Mouse (Mus musculus): ENCODE data around the gene Mlxip. TPM values are rescaled to one million over a fixed set of nuclear protein-coding genes. Genes with fewer than 3 reads are reported as not detected.

Gene Mlxip
- polyA plus RNA-seq, 1 experiment from 2014 or later: 26.7 TPM

- Histone ChIP-seq H3K4me1 (ENCODE audit: control insufficient read depth, insufficient read depth, low read length) (peaks cover 32% of the 10 kb centered on the region), H3K27ac (ENCODE audit: low read depth, low read length) (peak overlapping the region; percentile 84; the same call in 1 of the 2 replicates), H3K4me2 (ENCODE audit: low read depth, low read length) (peak overlapping the region; percentile 57), H3K36me3 (ENCODE audit: control insufficient read depth, insufficient read depth, low read length) (no peaks in the 10 kb centered on the region), H3K9me3 (ENCODE audit: control insufficient read depth, low read length) (no peaks in the 10 kb centered on the region), H3K4me3 (ENCODE audit: low read depth, low read length) (peak overlapping the region; percentile 99), H3K9ac (replicated peaks; ENCODE audit: low read depth, low read length) (peak overlapping the region; percentile 88; the same call in 1 of the 2 replicates), H3K27me3 (ENCODE audit: control insufficient read depth, insufficient read depth, low read length) (no peaks in the 10 kb centered on the region)
- ATAC-seq (ENCODE audit: low read depth): no peak; the same call in none of the 2 replicates
- 28% methylated on average over 5 of the region's 5 CpGs for WGBS
Measured at GRCm38 (mm10) chr5:123393786-123394302, 754 bp upstream of the Mlxip start.

GRCm38 (mm10) chr5:123394957-123395881 lies 621 bp downstream of the Mlxip start:
- Histone ChIP-seq H3K27ac (ENCODE audit: low read depth, low read length) (peak overlapping the region; percentile 84), H3K4me2 (ENCODE audit: low read depth, low read length) (peak overlapping the region; percentile 57), H3K9ac (replicated peaks; ENCODE audit: low read depth, low read length) (peak overlapping the region; percentile 88), H3K36me3 (ENCODE audit: control insufficient read depth, insufficient read depth, low read length) (no peaks in the 10 kb centered on the region), H3K27me3 (ENCODE audit: control insufficient read depth, insufficient read depth, low read length) (no peaks in the 10 kb centered on the region), H3K9me3 (ENCODE audit: control insufficient read depth, low read length) (no peaks in the 10 kb centered on the region), H3K4me3 (ENCODE audit: low read depth, low read length) (peak overlapping the region; percentile 99), H3K4me1 (ENCODE audit: control insufficient read depth, insufficient read depth, low read length) (peaks cover 32% of the 10 kb centered on the region)
- ATAC-seq (ENCODE audit: low read depth): peak; percentile 59
- under 1% methylated on average over 64 of the region's 65 CpGs for WGBS

GRCm38 (mm10) chr5:123396901-123397464 lies 2.4 kb downstream of the Mlxip start:
- no peak for ATAC-seq (ENCODE audit: low read depth)
- H3K27ac ChIP-seq (ENCODE audit: low read depth, low read length): no peak overlapping the region
- H3K4me3 ChIP-seq (ENCODE audit: low read depth, low read length): peak overlapping the region; percentile 99
- H3K36me3 ChIP-seq (ENCODE audit: control insufficient read depth, insufficient read depth, low read length): no peaks in the 10 kb centered on the region
- no peaks in the 10 kb centered on the region for H3K9me3 ChIP-seq (ENCODE audit: control insufficient read depth, low read length)
- WGBS: 61% methylated on average over 8 of the region's 8 CpGs
- H3K27me3 ChIP-seq (ENCODE audit: control insufficient read depth, insufficient read depth, low read length): no peaks in the 10 kb centered on the region
- peaks cover 27% of the 10 kb centered on the region for H3K4me1 ChIP-seq (ENCODE audit: control insufficient read depth, insufficient read depth, low read length)
- H3K9ac ChIP-seq (replicated peaks; ENCODE audit: low read depth, low read length): peak overlapping the region; percentile 32
- peak overlapping the region; percentile 57 for H3K4me2 ChIP-seq (ENCODE audit: low read depth, low read length)

GRCm38 (mm10) chr5:123397786-123398185 lies 3.2 kb downstream of the Mlxip start:
- peak overlapping the region; percentile 99; the same call in 1 of the 2 replicates for H3K4me3 ChIP-seq (ENCODE audit: low read depth, low read length)
- no peak overlapping the region for H3K27ac ChIP-seq (ENCODE audit: low read depth, low read length)
- 0 out of 2 replicates have a peak overlapping the region, but pooled peaks have one; percentile 7 for H3K9ac ChIP-seq (replicated peaks; ENCODE audit: low read depth, low read length)
- H3K27me3 ChIP-seq (ENCODE audit: control insufficient read depth, insufficient read depth, low read length): no peaks in the 10 kb centered on the region
- H3K4me2 ChIP-seq (ENCODE audit: low read depth, low read length): peak overlapping the region; percentile 57
- no peaks in the 10 kb centered on the region for H3K36me3 ChIP-seq (ENCODE audit: control insufficient read depth, insufficient read depth, low read length)
- H3K4me1 ChIP-seq (ENCODE audit: control insufficient read depth, insufficient read depth, low read length): peaks cover 27% of the 10 kb centered on the region
- 86% methylated on average over 11 of the region's 11 CpGs for WGBS
- ATAC-seq (ENCODE audit: low read depth): no peak
- H3K9me3 ChIP-seq (ENCODE audit: control insufficient read depth, low read length): no peaks in the 10 kb centered on the region

- Histone ChIP-seq H3K27me3 (ENCODE audit: control insufficient read depth, insufficient read depth, low read length) (no peaks in the 10 kb centered on the region), H3K4me2 (ENCODE audit: low read depth, low read length) (no peak overlapping the region), H3K27ac (ENCODE audit: low read depth, low read length) (no peak overlapping the region), H3K9ac (replicated peaks; ENCODE audit: low read depth, low read length) (no peak overlapping the region), H3K36me3 (ENCODE audit: control insufficient read depth, insufficient read depth, low read length) (no peaks in the 10 kb centered on the region), H3K4me1 (ENCODE audit: control insufficient read depth, insufficient read depth, low read length) (peaks cover 25% of the 10 kb centered on the region), H3K9me3 (ENCODE audit: control insufficient read depth, low read length) (no peaks in the 10 kb centered on the region), H3K4me3 (ENCODE audit: low read depth, low read length) (no peak overlapping the region)
- no peak for ATAC-seq (ENCODE audit: low read depth)
- 93% methylated on average over 4 of the region's 4 CpGs for WGBS
Measured at GRCm38 (mm10) chr5:123398856-123399498, 4.4 kb downstream of the Mlxip start.

- Histone ChIP-seq H3K9ac (replicated peaks; ENCODE audit: low read depth, low read length) (no peak overlapping the region), H3K4me1 (ENCODE audit: control insufficient read depth, insufficient read depth, low read length) (no peaks in the 10 kb centered on the region), H3K36me3 (ENCODE audit: control insufficient read depth, insufficient read depth, low read length) (no peaks in the 10 kb centered on the region), H3K4me2 (ENCODE audit: low read depth, low read length) (no peak overlapping the region), H3K27ac (ENCODE audit: low read depth, low read length) (no peak overlapping the region), H3K27me3 (ENCODE audit: control insufficient read depth, insufficient read depth, low read length) (no peaks in the 10 kb centered on the region), H3K4me3 (ENCODE audit: low read depth, low read length) (no peak overlapping the region), H3K9me3 (ENCODE audit: control insufficient read depth, low read length) (no peaks in the 10 kb centered on the region)
- WGBS: 97% methylated on average over 3 of the region's 3 CpGs
- no peak for ATAC-seq (ENCODE audit: low read depth)
Measured at GRCm38 (mm10) chr5:123404480-123404879, 9.9 kb downstream of the Mlxip start.

GRCm38 (mm10) chr5:123406952-123407351 lies 12.4 kb downstream of the Mlxip start:
- WGBS: 51% methylated on average over 2 of the region's 2 CpGs
- Histone ChIP-seq H3K9ac (replicated peaks; ENCODE audit: low read depth, low read length) (no peak overlapping the region), H3K27me3 (ENCODE audit: control insufficient read depth, insufficient read depth, low read length) (no peaks in the 10 kb centered on the region), H3K4me2 (ENCODE audit: low read depth, low read length) (no peak overlapping the region), H3K36me3 (ENCODE audit: control insufficient read depth, insufficient read depth, low read length) (no peaks in the 10 kb centered on the region), H3K4me3 (ENCODE audit: low read depth, low read length) (no peak overlapping the region), H3K27ac (ENCODE audit: low read depth, low read length) (no peak overlapping the region), H3K4me1 (ENCODE audit: control insufficient read depth, insufficient read depth, low read length) (no peaks in the 10 kb centered on the region), H3K9me3 (ENCODE audit: control insufficient read depth, low read length) (no peaks in the 10 kb centered on the region)
- no peak for ATAC-seq (ENCODE audit: low read depth)

- H3K36me3 ChIP-seq (ENCODE audit: control insufficient read depth, insufficient read depth, low read length): no peaks in the 10 kb centered on the region
- no peak overlapping the region for H3K4me2 ChIP-seq (ENCODE audit: low read depth, low read length)
- WGBS: 62% methylated on average over 3 of the region's 3 CpGs
- no peaks in the 10 kb centered on the region for H3K9me3 ChIP-seq (ENCODE audit: control insufficient read depth, low read length)
- ATAC-seq (ENCODE audit: low read depth): no peak
- no peaks in the 10 kb centered on the region for H3K4me1 ChIP-seq (ENCODE audit: control insufficient read depth, insufficient read depth, low read length)
- no peak overlapping the region for H3K27ac ChIP-seq (ENCODE audit: low read depth, low read length)
- H3K9ac ChIP-seq (replicated peaks; ENCODE audit: low read depth, low read length): no peak overlapping the region
- no peaks in the 10 kb centered on the region for H3K27me3 ChIP-seq (ENCODE audit: control insufficient read depth, insufficient read depth, low read length)
- H3K4me3 ChIP-seq (ENCODE audit: low read depth, low read length): no peak overlapping the region
Measured at GRCm38 (mm10) chr5:123408176-123408575, 13.6 kb downstream of the Mlxip start.

Data from neural tube, embryonic 14.5 days (tissue).